Mouse (Mus musculus) thymus, postnatal 14 days (tissue): ENCODE measurements around the gene St13.

Source experiments
- DNase-seq: peaks from one replicate; pipeline ENCODE4 v3.0.0; 2021

St13 gene

DNA sequence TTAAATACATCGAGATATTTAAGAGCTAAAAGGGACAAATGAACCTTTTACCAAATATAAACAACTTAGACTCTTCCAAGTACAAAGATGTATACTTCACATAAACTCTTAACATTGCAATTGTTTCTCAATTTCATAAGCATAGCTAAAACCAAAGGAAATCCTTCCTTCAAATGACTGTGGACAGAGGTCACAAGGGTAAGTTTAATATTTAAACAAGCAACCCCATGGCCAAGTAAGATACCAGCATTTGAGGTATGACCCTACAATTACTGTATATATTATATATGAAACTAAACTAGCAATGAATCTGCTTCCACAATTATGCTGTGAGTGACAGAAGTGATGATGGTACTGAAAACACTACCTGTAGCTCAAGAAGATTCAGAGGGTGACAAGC lies 35.6 kb downstream of the St13 start:
- no peak for DNase-seq

GRCm38 (mm10) chr15:81362501-81362900 lies 37.4 kb downstream of the St13 start:
- no peak for DNase-seq

- no peak for DNase-seq
These were observed 38.4 kb downstream of the St13 start for GRCm38 (mm10) chr15:81361417-81362015.

- DNase-seq, result no peak
These were observed 38.9 kb downstream of the St13 start for GRCm38 (mm10) chr15:81361022-81361404.

- DNase-seq, result peak; percentile 97
These were observed 39.4 kb downstream of the St13 start, which contains the start of gene Slc25a17 for GRCm38 (mm10) chr15:81360345-81361021. Gene Slc25a17, minus strand, starts transcription at chr15:81360812.

DNA sequence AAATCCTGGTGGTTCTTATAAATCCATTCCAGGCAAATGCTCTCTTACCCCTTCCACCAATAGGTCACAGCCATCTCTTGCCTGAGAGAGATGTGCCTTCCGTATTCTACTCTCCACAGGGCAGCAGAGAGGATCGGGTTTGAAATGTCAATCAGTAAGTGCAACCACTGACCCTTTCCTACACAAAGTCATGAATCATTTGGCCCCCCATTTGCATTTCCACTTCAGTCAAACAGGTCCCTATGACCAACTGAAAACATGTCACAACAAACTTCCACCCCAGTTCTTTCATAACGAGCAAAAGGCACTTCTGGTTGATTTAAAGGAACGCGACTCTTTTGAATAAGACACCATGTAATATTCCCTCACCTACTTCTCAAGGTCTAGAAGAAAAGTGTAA lies 40.5 kb downstream of the St13 start:
- no peak for DNase-seq

- DNase-seq, result no peak
These were observed 40.9 kb downstream of the St13 start for GRCm38 (mm10) chr15:81358943-81359342.

- no peak for DNase-seq
These were observed 42.9 kb downstream of the St13 start for GRCm38 (mm10) chr15:81356946-81357345.

DNA sequence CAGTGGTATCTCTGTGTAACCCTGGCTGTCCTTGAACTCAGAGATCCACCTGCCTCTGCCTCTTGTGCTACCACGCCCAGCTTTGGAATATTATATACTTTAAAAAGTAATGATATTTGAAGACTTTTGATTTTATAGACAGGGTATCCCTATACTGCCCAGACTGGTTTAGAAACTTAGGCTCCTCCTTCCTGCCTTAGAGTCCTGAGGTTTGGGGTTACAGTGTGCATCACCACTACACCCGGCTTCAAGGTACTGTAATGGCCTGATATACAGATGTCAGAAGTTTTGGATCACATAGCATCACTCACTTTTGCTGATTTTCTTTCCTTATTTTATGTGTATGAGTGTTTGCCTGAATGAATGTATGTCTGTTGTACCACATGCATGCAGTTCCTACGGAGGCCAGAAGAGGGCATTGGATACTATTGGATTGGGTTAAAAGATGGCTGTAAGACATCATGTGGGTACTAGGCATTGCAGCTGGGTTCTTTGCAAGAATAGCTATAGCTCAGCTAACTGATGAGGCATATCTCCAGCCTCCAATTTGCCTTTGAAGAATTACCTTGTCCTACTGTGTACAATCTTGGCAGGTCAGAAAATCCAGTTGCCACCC lies 44.6 kb downstream of the St13 start:
- DNase-seq, result peak; percentile 74

GRCm38 (mm10) chr15:81352638-81353037 lies 47.2 kb downstream of the St13 start:
- DNase-seq, result peak; percentile 15

- DNase-seq, result no peak
These were observed 49.5 kb downstream of the St13 start for GRCm38 (mm10) chr15:81350401-81350800.

- DNase-seq, result no peak
These were observed 51.5 kb downstream of the St13 start for GRCm38 (mm10) chr15:81348366-81348765.

GRCm38 (mm10) chr15:81347466-81347865 lies 52.4 kb downstream of the St13 start:
- DNase-seq, result no peak

GRCm38 (mm10) chr15:81341426-81341825 lies 58.5 kb downstream of the St13 start:
- DNase-seq, result no peak

DNA sequence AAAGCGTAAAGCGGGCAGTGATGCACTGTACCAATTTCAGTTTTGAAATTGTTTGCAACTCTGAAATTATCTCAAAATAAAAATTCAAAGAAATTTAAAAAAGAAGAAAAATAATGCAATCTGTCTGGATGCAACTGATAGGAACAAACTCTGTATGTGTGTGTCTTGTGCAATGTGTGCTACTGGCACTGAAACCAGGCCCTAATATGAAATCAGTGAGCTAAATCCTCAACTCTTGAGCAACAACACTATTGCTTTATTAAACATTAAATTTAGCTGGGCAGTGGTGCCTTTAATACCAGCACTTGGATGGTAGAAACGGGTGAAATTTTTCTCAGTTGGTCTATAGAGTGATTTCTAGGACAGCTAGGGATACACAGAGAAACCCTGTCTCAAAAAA lies 60.7 kb downstream of the St13 start:
- DNase-seq, result no peak

DNA sequence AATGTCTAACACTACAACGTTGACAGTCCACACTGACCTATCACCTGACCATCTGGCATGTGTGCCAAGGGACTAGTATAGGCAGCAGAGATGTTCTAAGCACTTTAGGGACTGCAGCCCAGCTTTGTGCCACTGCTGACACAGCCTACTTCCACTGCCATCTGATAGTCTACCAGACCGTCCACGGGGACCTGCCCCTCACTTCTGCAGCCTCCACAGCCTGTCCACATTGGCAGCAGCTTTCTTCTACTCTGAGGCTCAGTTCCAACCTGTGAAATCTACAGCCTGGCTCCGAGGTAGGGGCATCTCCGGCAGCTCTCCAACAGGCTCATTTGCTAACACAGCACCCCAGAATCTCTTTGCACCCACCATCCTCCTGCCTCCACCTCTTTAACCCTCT lies 63.4 kb downstream of the St13 start:
- DNase-seq, result no peak

GRCm38 (mm10) chr15:81332517-81332916 lies 67.4 kb downstream of the St13 start:
- DNase-seq, result no peak

GRCm38 (mm10) chr15:81330816-81331433 lies 69.0 kb downstream of the St13 start:
- DNase-seq, result no peak

DNA sequence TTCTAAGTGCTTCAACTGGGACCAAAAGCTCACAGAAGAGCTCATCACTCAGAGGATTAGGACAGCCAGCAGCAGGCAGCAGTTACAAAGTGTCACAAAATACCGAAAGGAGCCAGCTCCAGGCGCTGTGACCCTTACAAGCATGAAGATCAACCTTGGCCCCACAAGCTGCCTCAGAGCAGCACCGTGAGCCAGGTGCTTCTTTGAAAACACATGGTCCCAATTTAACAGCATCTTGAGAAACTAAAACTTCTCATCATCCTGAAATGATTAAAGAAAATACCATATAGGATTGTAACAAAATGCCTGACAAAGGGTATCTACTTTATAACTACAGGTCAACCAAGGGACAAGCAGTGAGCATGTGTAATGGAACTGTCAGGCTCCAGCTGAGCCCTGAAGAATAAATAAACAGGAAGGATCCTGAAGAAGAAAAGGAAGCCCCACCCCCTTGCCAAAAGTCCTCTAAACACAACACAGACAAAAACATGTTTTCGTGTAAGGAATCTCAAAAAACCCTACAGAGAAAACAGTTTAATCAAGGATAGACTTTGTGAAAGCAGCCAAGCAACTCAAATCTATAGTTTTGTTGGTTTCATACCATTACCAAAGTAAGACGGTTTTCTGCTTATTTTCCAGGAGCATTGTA lies 70.0 kb downstream of the St13 start:
- no peak for DNase-seq

GRCm38 (mm10) chr15:81327501-81327900 lies 72.4 kb downstream of the St13 start:
- no peak for DNase-seq

- DNase-seq, result no peak
These were observed 74.9 kb downstream of the St13 start for GRCm38 (mm10) chr15:81324979-81325378.

- DNase-seq, result no peak
These were observed 79.7 kb downstream of the St13 start for GRCm38 (mm10) chr15:81320137-81320536.

DNA sequence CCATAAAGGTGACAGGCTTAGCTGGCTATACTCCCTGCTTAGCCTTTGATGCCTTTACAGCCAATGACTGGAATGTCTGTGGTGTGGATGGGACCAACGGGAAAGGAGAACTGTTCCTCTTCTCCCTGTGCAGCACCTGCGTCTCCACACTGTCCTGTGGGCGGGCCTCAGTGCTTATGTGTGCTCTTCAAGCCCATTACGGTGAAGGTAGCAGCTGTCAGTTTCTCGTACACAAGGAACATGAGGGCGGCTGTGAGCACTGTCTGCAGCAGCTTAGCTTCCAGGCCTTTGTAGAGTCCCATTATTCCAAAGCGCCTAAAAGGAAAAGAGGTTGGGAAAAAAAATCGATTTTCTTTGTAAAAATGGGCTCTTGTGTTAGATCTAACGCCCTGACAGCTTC lies 80.4 kb downstream of the St13 start:
- DNase-seq, result no peak
